Mouse (Mus musculus) mouse embryonic stem cell (cell line): ENCODE measurements around the gene Timm44.

Experiments
- in situ Hi-C, 2 experiments: fragments of 300-500 bp; cut with MboI; formaldehyde crosslinking; loops; 1 replicate in 1 of 2; 3 replicates in 1 of 2; pipeline ENCODE4 v1.14.3; 2019 to 2020; ENCODE audit warnings: low sequenced_read_pairs in 2 of 2, low pct_unique_long_range_greater_than_20kb in 1 of 2, mixed read lengths in 1 of 2; ENCODE audit not compliant: unreplicated experiment in 1 of 2

The Timm44 gene

GRCm38 (mm10) chr8:4247241-4247640, 28.5 kb downstream of the Timm44 start:
- in situ Hi-C loops: no loop called here

- in situ Hi-C loops: no loop called here
Measured at GRCm38 (mm10) chr8:4245737-4246136, 30.0 kb downstream of the Timm44 start.

- in situ Hi-C loops: no loop called here
Measured at GRCm38 (mm10) chr8:4245061-4245460, 30.7 kb downstream of the Timm44 start.

GRCm38 (mm10) chr8:4239193-4239890, 36.4 kb downstream of the Timm44 start:
- in situ Hi-C loops: no loop called here

GRCm38 (mm10) chr8:4238434-4239192, 37.1 kb downstream of the Timm44 start, which contains the start of the genes Map2k7 and Gm49320:
Gene Map2k7, plus strand, starts transcription at chr8:4238740.
Gene Gm49320, plus strand, starts transcription at chr8:4238865.
- in situ Hi-C loops: no loop called here

GRCm38 (mm10) chr8:4237814-4238433, 37.8 kb downstream of the Timm44 start:
- in situ Hi-C loops: no loop called here

GRCm38 (mm10) chr8:4230612-4231351, 44.9 kb downstream of the Timm44 start:
- in situ Hi-C loops: no loop called here

GRCm38 (mm10) chr8:4229784-4230183, 45.9 kb downstream of the Timm44 start:
- in situ Hi-C loops: no loop called here

GRCm38 (mm10) chr8:4227919-4228318, 47.8 kb downstream of the Timm44 start:
- in situ Hi-C loops: no loop called here

- in situ Hi-C loops: no loop called here
Measured at GRCm38 (mm10) chr8:4226739-4227347, 48.9 kb downstream of the Timm44 start, which contains the start of gene Lrrc8e. Gene Lrrc8e, plus strand, starts transcription at chr8:4226827.

- in situ Hi-C loops: no loop called here
Measured at GRCm38 (mm10) chr8:4226323-4226722, 49.4 kb downstream of the Timm44 start.

- in situ Hi-C loops: no loop called here
Measured at GRCm38 (mm10) chr8:4222059-4222458, 53.7 kb downstream of the Timm44 start.

GRCm38 (mm10) chr8:4219617-4220016, 56.1 kb downstream of the Timm44 start:
- in situ Hi-C loops: no loop called here

GRCm38 (mm10) chr8:4216791-4217621, 58.7 kb downstream of the Timm44 start, which contains the start of gene Prr36:
Gene Prr36, minus strand, starts transcription at chr8:4217459.
- in situ Hi-C loops: no loop called here

- in situ Hi-C loops: no loop called here
Measured at GRCm38 (mm10) chr8:4216296-4216695, 59.4 kb downstream of the Timm44 start.

GRCm38 (mm10) chr8:4214006-4214980, 61.4 kb downstream of the Timm44 start:
- in situ Hi-C loops: no loop called here
